Comparison of ENCODE assay signal across 20 mouse cellular contexts in the genomic region with DNA sequence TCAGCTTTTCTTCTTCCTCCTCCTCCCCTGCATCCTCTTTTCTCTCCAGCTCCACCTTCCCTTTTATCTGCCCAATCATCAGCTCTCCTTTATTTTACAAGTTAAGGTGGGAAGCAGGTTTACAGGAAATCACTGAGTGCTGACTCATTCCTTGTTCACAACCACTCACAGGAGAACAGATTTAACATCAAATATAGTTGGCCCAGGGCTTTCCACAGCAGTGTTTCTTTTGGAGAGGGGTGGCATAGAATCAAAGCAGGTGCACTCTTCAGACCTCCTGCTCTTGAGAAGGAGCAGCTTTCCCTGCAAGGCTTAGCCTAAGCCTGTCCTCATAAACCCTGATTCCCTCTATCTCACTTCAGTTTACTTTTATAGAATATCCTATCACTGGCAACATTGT.
"Had no signal": no experiment of that assay in that cellular context is flagged by ENCODE, and none has a peak within 500 bp of the region (broad histone marks: within the 10 kb centered on the region; RNA-seq: fewer than 3 reads in every experiment).

No protein-coding gene starts in this region.

- H3K4me1 ChIP-seq: neural tube, embryonic 13.5 days; neural tube, embryonic 15.5 days; stomach, embryonic 15.5 days had no signal

- H3K4me3 ChIP-seq: lung, embryonic 15.5 days; midbrain, embryonic 10.5 days; midbrain, embryonic 12.5 days; myocyte; neural tube, embryonic 13.5 days; neural tube, embryonic 15.5 days; stomach, embryonic 15.5 days had no signal

- H3K9me3 ChIP-seq: lung, embryonic 15.5 days; midbrain, embryonic 10.5 days; midbrain, embryonic 12.5 days; neural tube, embryonic 13.5 days; neural tube, embryonic 15.5 days; stomach, embryonic 15.5 days had no signal

- H3K9ac ChIP-seq: lung, embryonic 15.5 days; midbrain, embryonic 12.5 days; neural tube, embryonic 13.5 days; neural tube, embryonic 15.5 days; stomach, embryonic 15.5 days had no signal

- H3K27me3 ChIP-seq: lung, embryonic 15.5 days; midbrain, embryonic 12.5 days; neural tube, embryonic 13.5 days; neural tube, embryonic 15.5 days; stomach, embryonic 15.5 days had no signal

- DNase-seq: lung, adult 18-20 months; lung, postnatal 14 days; lung, postnatal 4 days; midbrain, embryonic 14.5 days; retina, postnatal 1 day; right cerebral cortex, adult 18-20 months; right cerebral cortex, postnatal 25 days; right cerebral cortex, postnatal 4 days; spleen, adult 18-20 months; thymus, adult 2 months; thymus, postnatal 25 days; thymus, postnatal 4 days had no signal

- H3K27ac ChIP-seq: lung, embryonic 15.5 days; midbrain, embryonic 10.5 days; midbrain, embryonic 12.5 days; neural tube, embryonic 13.5 days; neural tube, embryonic 15.5 days; stomach, embryonic 15.5 days; stomach, postnatal 0 days had no signal
